Mouse (Mus musculus) small intestine, adult 2 months (tissue): ENCODE results near the gene Cacnb2. TPM values are rescaled to one million over a fixed set of nuclear protein-coding genes. Genes with fewer than 3 reads are reported as not detected.

Experiments used
- H3K27ac ChIP-seq: fragments of 200-500 bp; 2 replicates; pipeline ENCODE4 v1.5.1; 2012; ENCODE audit warnings: low read depth, low read length, control low read depth, inconsistent platforms; ENCODE audit not compliant: insufficient read depth
- H3K27me3 ChIP-seq: fragments of 200-500 bp; 2 replicates; pipeline ENCODE4 v1.6.1; 2012; ENCODE audit warnings: mild to moderate bottlenecking, moderate library complexity, low read length, inconsistent platforms; ENCODE audit not compliant: control insufficient read depth, insufficient read depth
- H3K36me3 ChIP-seq: fragments of 200-500 bp; 2 replicates; pipeline ENCODE4 v1.6.1; 2012; ENCODE audit warnings: mild to moderate bottlenecking, low read length, control low read depth, inconsistent platforms; ENCODE audit not compliant: control insufficient read depth, insufficient read depth
- H3K4me1 ChIP-seq: fragments of 200-500 bp; 2 replicates; pipeline ENCODE4 v1.6.1; 2012; ENCODE audit warnings: low read length, inconsistent platforms, mixed read lengths; ENCODE audit not compliant: control insufficient read depth, insufficient read depth, insufficient read length
- H3K4me3 ChIP-seq: fragments of 200-500 bp; 2 replicates; pipeline ENCODE4 v1.5.1; 2012; ENCODE audit warnings: low read depth, mild to moderate bottlenecking, control low read depth, inconsistent platforms, low read length, moderate library complexity
- CTCF ChIP-seq: fragments of 200-500 bp; IDR thresholded peaks from 2 replicates; pipeline ENCODE4 v1.5.1; 2012; ENCODE audit warnings: low read depth, mild to moderate bottlenecking, control low read depth, inconsistent platforms, low read length, moderate library complexity, mixed read lengths; ENCODE audit not compliant: insufficient replicate concordance, insufficient read length; ENCODE audit errors: extremely low read depth
- POLR2A ChIP-seq: fragments of 200-500 bp; IDR thresholded peaks from 2 replicates; pipeline ENCODE4 v1.6.1; 2012; ENCODE audit warnings: low read depth, mild to moderate bottlenecking, control low read depth, inconsistent platforms, low read length, moderate library complexity
- WGBS: fragments of 180-500 bp; shearing (Covaris S2); methylation state at CpG from one replicate; pipeline ENCODE4 v1.1.7; 2018; 5-methylcytosine and 5-hydroxymethylcytosine counted together
- polyA plus RNA-seq: library from polyadenylated mRNA; depleted of rRNA; stranded (reverse); fragments of >200 nt; gene quantifications from 2 replicates; pipeline ENCODE4 v1.2.3, GENCODE M21; 2012

Cacnb2 gene
- polyA plus RNA-seq, 1 experiment = 0.76 TPM

DNA sequence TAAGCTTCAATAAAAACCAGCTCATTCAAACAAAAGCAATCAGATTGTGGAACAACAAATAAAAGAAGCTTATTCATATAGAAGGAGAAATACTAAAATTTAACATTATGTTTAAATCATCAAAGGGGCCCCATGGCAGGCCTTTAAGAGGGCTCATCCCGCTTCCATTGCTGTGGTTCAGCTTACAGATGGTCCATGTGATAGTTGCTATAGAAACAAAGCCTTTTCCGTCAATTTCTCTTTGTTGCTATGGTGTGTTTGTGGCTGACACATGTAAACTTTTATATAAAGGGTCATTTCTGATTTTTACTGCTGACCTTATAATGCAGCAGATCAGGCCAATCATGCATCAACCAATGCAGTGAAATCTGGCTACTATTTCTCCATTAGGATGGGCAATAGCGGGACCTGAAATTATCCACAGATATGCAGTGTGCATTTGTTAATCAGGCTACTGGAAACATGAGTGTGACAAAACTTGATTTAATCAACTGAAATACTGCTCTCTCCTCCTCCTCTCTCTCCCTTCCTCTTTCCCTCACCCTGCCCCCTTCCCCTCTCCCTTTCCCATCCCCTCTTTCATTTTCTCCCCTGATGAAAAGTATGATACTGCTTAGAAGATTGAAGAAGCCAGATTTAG, 54.4 kb downstream of the Cacnb2 start:
- Histone ChIP-seq H3K27ac (no peak overlapping the region), H3K4me1 (no peaks in the 10 kb centered on the region), H3K4me3 (no peak overlapping the region), H3K27me3 (no peaks in the 10 kb centered on the region), H3K36me3 (no peaks in the 10 kb centered on the region)
- 69% methylated on average over 3 of the region's 3 CpGs for WGBS
- TF ChIP-seq CTCF (no peak), POLR2A (no peak)

DNA sequence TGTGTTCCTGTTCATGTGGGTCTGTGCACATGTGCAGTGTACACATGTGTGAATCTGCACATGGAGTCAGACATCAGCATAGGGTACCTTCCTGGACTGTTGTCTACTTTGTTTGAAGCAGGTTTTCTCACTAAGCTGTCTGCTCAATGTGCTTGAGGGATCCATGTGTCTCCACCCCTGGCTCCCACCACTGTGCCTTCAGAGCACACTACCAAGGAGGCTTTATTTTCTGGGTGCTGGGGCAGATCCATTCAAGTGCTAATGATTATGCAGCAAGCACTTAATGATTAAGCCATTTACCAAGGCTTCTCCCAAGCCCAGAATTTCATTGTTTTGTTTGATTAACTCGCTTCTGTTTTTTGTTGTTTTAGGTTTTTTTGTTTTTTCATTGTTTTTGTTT, 62.3 kb downstream of the Cacnb2 start:
- WGBS = 55% methylated on average over 1 of the region's 1 CpGs

GRCm38 (mm10) chr2:14672117-14672516, 69.2 kb downstream of the Cacnb2 start:
- WGBS = 95% methylated on average over 8 of the region's 8 CpGs
- Histone ChIP-seq H3K4me3 (no peak overlapping the region), H3K36me3 (no peaks in the 10 kb centered on the region), H3K27me3 (no peaks in the 10 kb centered on the region), H3K27ac (no peak overlapping the region), H3K4me1 (no peaks in the 10 kb centered on the region)
- TF ChIP-seq POLR2A (no peak), CTCF (no peak)

More for the DNA sequence above, 62.3 kb downstream of the Cacnb2 start:
- TF ChIP-seq CTCF = no peak
- TF ChIP-seq POLR2A = no peak
- H3K4me3 ChIP-seq = no peak overlapping the region
- no peak overlapping the region for H3K27ac ChIP-seq
- no peaks in the 10 kb centered on the region for H3K4me1 ChIP-seq
- H3K27me3 ChIP-seq = no peaks in the 10 kb centered on the region
- no peaks in the 10 kb centered on the region for H3K36me3 ChIP-seq

- 22% methylated on average over 6 of the region's 6 CpGs for WGBS
- TF ChIP-seq CTCF (no peak), POLR2A (no peak)
Observed at GRCm38 (mm10) chr2:14676885-14677516, 74.1 kb downstream of the Cacnb2 start.

DNA sequence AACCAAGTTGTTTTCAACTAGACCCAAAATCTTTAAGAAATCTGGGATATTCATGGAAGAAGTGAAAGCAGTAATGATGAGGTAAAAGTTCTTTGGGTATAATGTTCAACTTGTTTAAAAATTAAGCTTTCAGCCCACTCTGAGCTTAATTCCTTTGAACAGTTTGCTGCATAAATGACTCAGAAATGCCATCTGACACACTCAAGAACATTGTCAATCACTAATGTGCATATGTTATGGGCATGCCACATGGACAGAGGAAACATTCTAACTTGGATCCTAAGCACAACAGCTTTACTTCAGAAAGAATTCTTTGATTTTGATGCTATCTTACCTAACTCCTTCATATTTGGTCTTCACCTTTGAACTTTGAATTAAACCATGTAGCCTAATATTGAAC, 81.3 kb downstream of the Cacnb2 start:
- no peak overlapping the region for H3K27ac ChIP-seq

More at GRCm38 (mm10) chr2:14676885-14677516, 74.1 kb downstream of the Cacnb2 start:
- H3K36me3 ChIP-seq = no peaks in the 10 kb centered on the region
- H3K27me3 ChIP-seq = no peaks in the 10 kb centered on the region
- H3K4me1 ChIP-seq = no peaks in the 10 kb centered on the region
- H3K4me3 ChIP-seq = no peak overlapping the region
- H3K27ac ChIP-seq = no peak overlapping the region

DNA sequence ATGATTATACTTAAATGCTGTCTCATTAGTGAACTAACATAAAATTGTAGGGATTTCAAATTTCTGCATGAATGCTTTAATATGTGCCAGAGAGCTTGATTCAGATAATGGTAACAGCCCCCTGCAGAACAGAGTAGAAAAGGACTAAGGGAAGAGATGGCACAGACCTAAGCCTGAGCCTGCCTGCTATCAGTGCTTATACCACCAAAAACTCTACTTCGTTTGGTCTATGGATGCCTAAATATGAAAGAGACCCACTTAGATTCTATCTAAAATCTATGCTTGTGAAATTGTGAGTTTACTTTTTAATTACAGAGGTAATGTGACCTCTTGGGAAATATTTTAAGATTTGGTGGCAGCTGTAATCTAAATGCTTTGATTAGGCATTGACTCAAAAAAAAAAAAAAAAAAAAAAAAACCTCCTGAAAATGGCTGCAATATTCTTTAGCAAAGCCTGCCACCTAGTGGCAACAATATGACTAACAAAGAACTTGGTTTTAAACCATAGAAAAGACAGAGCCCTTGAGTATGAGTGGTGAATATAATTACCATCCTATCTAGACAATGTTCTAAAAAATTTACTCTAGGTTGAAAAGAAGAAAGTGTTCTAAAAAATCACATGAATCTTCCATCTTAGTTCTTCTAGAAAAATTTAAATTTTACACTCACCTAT, 100.2 kb downstream of the Cacnb2 start:
- TF ChIP-seq POLR2A (no peak), CTCF (no peak)
- Histone ChIP-seq H3K27ac (no peak overlapping the region), H3K4me3 (no peak overlapping the region), H3K4me1 (no peaks in the 10 kb centered on the region), H3K36me3 (no peaks in the 10 kb centered on the region), H3K27me3 (no peaks in the 10 kb centered on the region)
- 82% methylated on average over 1 of the region's 1 CpGs for WGBS

More for the DNA sequence above, 81.3 kb downstream of the Cacnb2 start:
- H3K4me1 ChIP-seq = no peaks in the 10 kb centered on the region
- H3K4me3 ChIP-seq = no peak overlapping the region
- H3K36me3 ChIP-seq = no peaks in the 10 kb centered on the region
- TF ChIP-seq POLR2A (no peak), CTCF (no peak)
- H3K27me3 ChIP-seq = no peaks in the 10 kb centered on the region

DNA sequence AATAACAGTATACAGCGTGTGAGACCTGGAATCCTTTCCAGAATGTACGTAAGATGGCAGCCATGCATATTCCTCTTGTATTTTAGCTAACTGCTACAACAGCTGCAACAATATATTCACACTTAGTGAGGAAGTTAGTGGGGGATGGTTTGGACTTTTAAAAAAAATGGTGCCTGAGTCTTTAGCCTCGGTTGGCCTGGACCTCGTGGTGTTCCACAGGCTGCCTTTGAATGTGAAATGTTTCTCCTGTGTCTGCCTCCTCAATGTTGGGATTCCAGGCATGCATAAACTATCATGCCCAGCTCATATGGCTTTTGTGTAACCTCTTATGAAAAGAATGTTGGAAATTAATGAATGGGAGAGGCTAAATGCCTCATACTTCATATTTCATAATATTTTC, 100.8 kb downstream of the Cacnb2 start:
- H3K27ac ChIP-seq = no peak overlapping the region
- TF ChIP-seq CTCF = no peak
- TF ChIP-seq POLR2A = no peak
- H3K4me1 ChIP-seq = no peaks in the 10 kb centered on the region
- no peak overlapping the region for H3K4me3 ChIP-seq
- no peaks in the 10 kb centered on the region for H3K36me3 ChIP-seq
- no peaks in the 10 kb centered on the region for H3K27me3 ChIP-seq
- 80% methylated on average over 4 of the region's 4 CpGs for WGBS
